In the genomic region with DNA sequence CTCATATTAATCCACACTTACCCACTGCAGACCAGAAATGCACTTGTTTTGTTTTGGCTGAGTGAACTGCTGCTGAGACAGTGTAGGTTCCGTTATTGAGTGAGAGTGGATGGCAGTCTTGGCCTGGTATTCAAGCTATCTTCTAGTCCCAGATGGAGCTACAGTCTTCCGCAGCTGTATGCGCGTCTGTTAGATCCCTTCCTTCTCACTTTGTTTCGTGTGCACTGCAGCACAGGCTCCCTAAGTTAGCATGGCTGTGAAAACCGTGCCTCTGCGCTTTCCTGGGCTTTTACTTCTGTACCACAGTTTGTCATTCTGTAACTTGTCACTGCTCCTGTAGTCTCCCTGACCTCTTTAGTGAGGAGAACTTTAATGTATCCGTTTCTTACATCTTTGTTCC, we compare ENCODE assay signal across 19 mouse cellular contexts.
DNase-seq lines count a peak whose midpoint lies in the region; ATAC-seq lines count a peak whose summit lies in the region.
"Had no signal": no experiment of that assay in that cellular context is flagged by ENCODE, and none has a peak within 500 bp of the region (broad histone marks: within the 10 kb centered on the region; RNA-seq: fewer than 3 reads in every experiment).

No protein-coding gene starts in this region.

- peak; percentile 83 for ATAC-seq in frontal cortex, adult (ENCODE audit: low TSS enrichment)
- ATAC-seq: inflammation-experienced regulatory T-cells, adult 6 months had no signal

- peak; percentile 9 for DNase-seq in embryo, embryonic 10 days (ENCODE audit: low spot score)
- DNase-seq in embryo, embryonic 9.5 days (ENCODE audit: extremely low spot score): no peak
- no peak for DNase-seq in frontal cortex, postnatal 25 days (ENCODE audit: low spot score in 2 of 2)
- peak; percentile 14 for DNase-seq in retina, postnatal 1 day
- DNase-seq in retina, embryonic 14.5 days (ENCODE audit: low spot score): no peak
- DNase-seq in testis, postnatal 10 days (ENCODE audit: low spot score): no peak
- DNase-seq: cerebellum, adult 11 months; cerebellum, adult 9-11 months; gastrocnemius, postnatal 14 days; heart, adult 18-20 months; kidney, adult 18-20 months; kidney, postnatal 4 days; liver, embryonic 13.5 days; lung, adult 2 months; lung, postnatal 14 days; midbrain, embryonic 14.5 days; right cerebral cortex, postnatal 14 days had no signal

Comparison
In these comparisons a context has a peak if more than half of its experiments do, and no peak if none do; other contexts are left out.
1. DNase-seq: peak in embryo, embryonic 10 days (single experiment) and retina, postnatal 1 day (single experiment); none in embryo, embryonic 9.5 days (single experiment), frontal cortex, postnatal 25 days (0 of 2), retina, embryonic 14.5 days (single experiment) and testis, postnatal 10 days (single experiment).